Mouse (Mus musculus): Measurements from ENCODE around the gene S100z. TPM values are rescaled to one million over a fixed set of nuclear protein-coding genes. Genes with fewer than 3 reads are reported as not detected.
A peak's percentile ranks its signal among the peaks of the same experiment; 100 is the strongest.

The S100z gene
- total and polyA plus RNA-seq, 2 experiments from 2014 or later = not detected

- no peak for DNase-seq (ENCODE audit: low spot score)
- Histone ChIP-seq H3K27me3 (ENCODE audit: control insufficient read depth, insufficient read depth, low read length) (no peaks in the 10 kb centered on the region), H3K4me1 (ENCODE audit: control insufficient read depth, insufficient read depth) (no peaks in the 10 kb centered on the region), H3K9ac (replicated peaks; ENCODE audit: low read depth, low read length) (no peak overlapping the region), H3K36me3 (replicated peaks; ENCODE audit: control insufficient read depth, insufficient read depth, low read length) (no peaks in the 10 kb centered on the region), H3K4me2 (ENCODE audit: low read depth, low read length) (no peak overlapping the region), H3K27ac (ENCODE audit: low read depth) (no peak overlapping the region), H3K4me3 (ENCODE audit: low read depth, low read length) (no peak overlapping the region), H3K9me3 (replicated peaks; ENCODE audit: control insufficient read depth, low read length) (no peaks in the 10 kb centered on the region)
- ATAC-seq (ENCODE audit: insufficient read depth, low read depth) = no peak
- TF ChIP-seq CTCF (IDR thresholded peaks at IDR 0.05; ENCODE audit: low read depth) = no peak
- no peak for TF ChIP-seq EP300 (IDR thresholded peaks at IDR 0.05; ENCODE audit: low read depth)
- WGBS = 59% methylated on average over 3 of the region's 3 CpGs
Measured at GRCm38 (mm10) chr13:95474294-95474693, 4.2 kb downstream of the S100z start.

- TF ChIP-seq EP300 (IDR thresholded peaks at IDR 0.05; ENCODE audit: low read depth) (no peak), CTCF (IDR thresholded peaks at IDR 0.05; ENCODE audit: low read depth) (peak; percentile 46)
- DNase-seq (ENCODE audit: low spot score) = peak; percentile 29
- Histone ChIP-seq H3K9ac (replicated peaks; ENCODE audit: low read depth, low read length) (no peak overlapping the region), H3K4me1 (ENCODE audit: control insufficient read depth, insufficient read depth) (no peaks in the 10 kb centered on the region), H3K4me2 (ENCODE audit: low read depth, low read length) (no peak overlapping the region), H3K9me3 (replicated peaks; ENCODE audit: control insufficient read depth, low read length) (no peaks in the 10 kb centered on the region), H3K27me3 (ENCODE audit: control insufficient read depth, insufficient read depth, low read length) (no peaks in the 10 kb centered on the region), H3K36me3 (replicated peaks; ENCODE audit: control insufficient read depth, insufficient read depth, low read length) (no peaks in the 10 kb centered on the region), H3K27ac (ENCODE audit: low read depth) (no peak overlapping the region), H3K4me3 (ENCODE audit: low read depth, low read length) (no peak overlapping the region)
- 63% methylated on average over 2 of the region's 2 CpGs for WGBS
- ATAC-seq (ENCODE audit: insufficient read depth, low read depth) = no peak
Measured at GRCm38 (mm10) chr13:95470970-95471369, 7.6 kb downstream of the S100z start.

- Histone ChIP-seq H3K9me3 (replicated peaks; ENCODE audit: control insufficient read depth, low read length) (no peaks in the 10 kb centered on the region), H3K9ac (replicated peaks; ENCODE audit: low read depth, low read length) (no peak overlapping the region), H3K36me3 (replicated peaks; ENCODE audit: control insufficient read depth, insufficient read depth, low read length) (no peaks in the 10 kb centered on the region), H3K4me1 (ENCODE audit: control insufficient read depth, insufficient read depth) (no peaks in the 10 kb centered on the region; the same call in 1 of the 2 replicates), H3K27me3 (ENCODE audit: control insufficient read depth, insufficient read depth, low read length) (no peaks in the 10 kb centered on the region), H3K4me3 (ENCODE audit: low read depth, low read length) (no peak overlapping the region), H3K27ac (ENCODE audit: low read depth) (no peak overlapping the region), H3K4me2 (ENCODE audit: low read depth, low read length) (no peak overlapping the region)
- TF ChIP-seq EP300 (IDR thresholded peaks at IDR 0.05; ENCODE audit: low read depth) = no peak
- TF ChIP-seq CTCF (IDR thresholded peaks at IDR 0.05; ENCODE audit: low read depth) = no peak
- DNase-seq (ENCODE audit: low spot score) (peak; percentile 21), ATAC-seq (ENCODE audit: insufficient read depth, low read depth) (0 out of 2 replicates have a peak, but pooled peaks have one; percentile 36)
- 54% methylated on average over 2 of the region's 2 CpGs for WGBS
Measured at GRCm38 (mm10) chr13:95451529-95451928, 27.0 kb downstream of the S100z start.

GRCm38 (mm10) chr13:95450636-95451210 lies 27.8 kb downstream of the S100z start:
- Histone ChIP-seq H3K4me1 (ENCODE audit: control insufficient read depth, insufficient read depth) (no peaks in the 10 kb centered on the region; the same call in 1 of the 2 replicates), H3K4me2 (ENCODE audit: low read depth, low read length) (no peak overlapping the region), H3K27ac (ENCODE audit: low read depth) (no peak overlapping the region), H3K4me3 (ENCODE audit: low read depth, low read length) (no peak overlapping the region), H3K9me3 (replicated peaks; ENCODE audit: control insufficient read depth, low read length) (no peaks in the 10 kb centered on the region), H3K9ac (replicated peaks; ENCODE audit: low read depth, low read length) (no peak overlapping the region), H3K27me3 (ENCODE audit: control insufficient read depth, insufficient read depth, low read length) (peaks cover under 1% of the 10 kb centered on the region; the same call in 1 of the 2 replicates), H3K36me3 (replicated peaks; ENCODE audit: control insufficient read depth, insufficient read depth, low read length) (no peaks in the 10 kb centered on the region)
- TF ChIP-seq CTCF (IDR thresholded peaks at IDR 0.05; ENCODE audit: low read depth) = no peak
- TF ChIP-seq EP300 (IDR thresholded peaks at IDR 0.05; ENCODE audit: low read depth) = no peak
- no peak for ATAC-seq (ENCODE audit: insufficient read depth, low read depth)
- DNase-seq (ENCODE audit: low spot score) = peak; percentile 11
- 54% methylated on average over 9 of the region's 9 CpGs for WGBS

GRCm38 (mm10) chr13:95449730-95450129 lies 28.8 kb downstream of the S100z start:
- no peak for TF ChIP-seq CTCF (IDR thresholded peaks at IDR 0.05; ENCODE audit: low read depth)
- no peak for TF ChIP-seq EP300 (IDR thresholded peaks at IDR 0.05; ENCODE audit: low read depth)
- Histone ChIP-seq H3K27ac (ENCODE audit: low read depth) (no peak overlapping the region), H3K27me3 (ENCODE audit: control insufficient read depth, insufficient read depth, low read length) (peaks cover 11% of the 10 kb centered on the region), H3K4me1 (ENCODE audit: control insufficient read depth, insufficient read depth) (no peaks in the 10 kb centered on the region; the same call in 1 of the 2 replicates), H3K9me3 (replicated peaks; ENCODE audit: control insufficient read depth, low read length) (no peaks in the 10 kb centered on the region), H3K4me3 (ENCODE audit: low read depth, low read length) (no peak overlapping the region), H3K9ac (replicated peaks; ENCODE audit: low read depth, low read length) (no peak overlapping the region), H3K36me3 (replicated peaks; ENCODE audit: control insufficient read depth, insufficient read depth, low read length) (no peaks in the 10 kb centered on the region), H3K4me2 (ENCODE audit: low read depth, low read length) (no peak overlapping the region)
- DNase-seq (ENCODE audit: low spot score) (no peak), ATAC-seq (ENCODE audit: insufficient read depth, low read depth) (no peak)
- 46% methylated on average over 3 of the region's 3 CpGs for WGBS

GRCm38 (mm10) chr13:95444824-95445223 lies 33.7 kb downstream of the S100z start, which contains the start of gene Crhbp:
Crhbp (minus strand) TSS chr13:95444924.
- Histone ChIP-seq H3K4me1 (ENCODE audit: control insufficient read depth, insufficient read depth) (peaks cover 10% of the 10 kb centered on the region; the same call in 1 of the 2 replicates), H3K4me3 (ENCODE audit: low read depth, low read length) (peak within 1 kb of the TSS; percentile 46), H3K4me2 (ENCODE audit: low read depth, low read length) (peak within 1 kb of the TSS; percentile 68), H3K9ac (replicated peaks; ENCODE audit: low read depth, low read length) (no peak within 1 kb of the TSS; the same call in 1 of the 2 replicates), H3K27me3 (ENCODE audit: control insufficient read depth, insufficient read depth, low read length) (peaks cover 35% of the 10 kb centered on the region), H3K36me3 (replicated peaks; ENCODE audit: control insufficient read depth, insufficient read depth, low read length) (no peaks in the 10 kb centered on the region), H3K9me3 (replicated peaks; ENCODE audit: control insufficient read depth, low read length) (no peaks in the 10 kb centered on the region), H3K27ac (ENCODE audit: low read depth) (no peak within 1 kb of the TSS)
- whole genome bisulfite sequencing = 70% methylated on average over 11 of the region's 11 CpGs
- DNase-seq (ENCODE audit: low spot score) (no peak), ATAC-seq (ENCODE audit: insufficient read depth, low read depth) (no peak)
- no peak for TF ChIP-seq CTCF (IDR thresholded peaks at IDR 0.05; ENCODE audit: low read depth)
